Mouse (Mus musculus) liver, adult (tissue): Measurements from ENCODE around the gene Foxa3.

Source experiments
- GATA4 ChIP-seq: IDR thresholded peaks from 2 replicates; pipeline ENCODE4 v1.6.1; 2014; ENCODE audit warnings: mild to moderate bottlenecking, low read length; ENCODE audit not compliant: insufficient replicate concordance

The Foxa3 gene

DNA sequence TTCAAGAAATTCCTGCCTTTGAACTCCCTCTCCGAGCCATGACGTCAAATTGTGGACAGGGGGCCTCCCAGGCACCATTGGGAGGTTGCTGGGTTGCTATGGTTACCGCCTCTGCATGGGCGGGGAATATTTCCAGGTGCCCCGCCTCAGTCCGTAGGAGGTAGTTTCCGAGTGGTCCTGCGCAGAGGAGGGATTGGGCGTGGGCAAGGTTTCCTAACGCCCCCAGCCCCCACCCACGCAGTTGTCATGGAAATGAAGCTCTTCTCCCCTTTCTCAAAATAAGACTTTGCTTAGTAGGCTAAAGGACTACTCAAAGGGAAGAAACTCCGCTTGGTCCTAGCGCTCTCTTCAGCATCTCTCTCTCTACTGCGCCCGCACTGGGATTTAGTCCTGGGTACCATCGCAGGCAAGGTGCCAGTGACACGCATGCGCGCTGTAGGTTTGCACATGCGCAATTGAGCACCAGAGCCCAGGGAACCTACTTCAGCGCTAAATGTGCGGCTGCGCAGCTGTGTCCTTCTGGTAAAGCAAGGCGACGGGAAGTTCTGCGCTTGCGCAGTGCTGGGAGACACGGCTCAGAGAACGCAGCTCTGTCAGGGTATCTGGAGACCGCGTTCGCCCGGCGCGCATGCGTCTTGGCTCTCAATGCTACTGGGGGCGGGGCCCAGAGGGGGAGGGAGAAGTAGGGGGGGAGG, 32.6 kb downstream of the Foxa3 start, which contains the start of gene Mypop:
Gene Mypop, plus strand, starts transcription at position 645 of the 695 bp plus-strand sequence.
- TF ChIP-seq GATA4: no peak

DNA sequence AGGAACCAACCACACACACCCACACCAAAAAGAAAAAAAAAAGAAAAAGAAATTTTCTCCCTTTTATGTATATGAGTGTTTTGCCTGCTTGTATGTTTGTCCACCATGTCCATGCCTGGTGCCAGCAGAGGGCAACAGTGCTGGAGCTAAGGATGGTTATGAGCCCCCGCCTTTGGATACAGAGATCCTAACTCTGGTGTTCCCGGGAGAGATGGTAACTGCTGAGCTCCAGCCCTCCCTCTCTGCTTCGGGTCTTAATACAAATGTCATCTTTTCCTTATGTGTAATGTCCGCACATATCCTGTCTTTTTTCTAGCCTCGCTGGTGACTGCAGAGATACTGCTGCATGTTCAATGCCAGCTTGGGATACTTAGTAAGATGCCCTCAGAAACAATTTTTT, 33.3 kb downstream of the Foxa3 start:
- no peak for TF ChIP-seq GATA4

DNA sequence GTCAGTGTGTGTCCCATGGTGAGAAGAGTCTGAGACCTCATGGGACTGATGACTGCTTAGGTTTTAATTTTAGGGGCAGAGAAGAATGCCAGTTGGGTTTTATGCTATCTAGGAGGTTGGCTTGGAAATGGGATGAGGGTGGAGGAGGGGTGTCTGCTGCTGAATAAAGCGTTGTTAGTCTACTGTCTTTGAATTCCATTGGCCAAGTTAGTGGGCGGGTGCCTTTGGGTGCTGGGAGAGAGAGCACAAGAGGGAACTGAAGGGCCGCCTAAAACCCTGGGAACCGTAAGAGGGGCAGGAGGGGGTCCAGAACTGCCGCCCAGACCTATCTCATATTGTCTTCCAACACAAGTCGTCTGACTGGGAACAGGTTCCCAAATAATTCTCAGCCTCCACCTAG, 34.6 kb downstream of the Foxa3 start:
- TF ChIP-seq GATA4: no peak

DNA sequence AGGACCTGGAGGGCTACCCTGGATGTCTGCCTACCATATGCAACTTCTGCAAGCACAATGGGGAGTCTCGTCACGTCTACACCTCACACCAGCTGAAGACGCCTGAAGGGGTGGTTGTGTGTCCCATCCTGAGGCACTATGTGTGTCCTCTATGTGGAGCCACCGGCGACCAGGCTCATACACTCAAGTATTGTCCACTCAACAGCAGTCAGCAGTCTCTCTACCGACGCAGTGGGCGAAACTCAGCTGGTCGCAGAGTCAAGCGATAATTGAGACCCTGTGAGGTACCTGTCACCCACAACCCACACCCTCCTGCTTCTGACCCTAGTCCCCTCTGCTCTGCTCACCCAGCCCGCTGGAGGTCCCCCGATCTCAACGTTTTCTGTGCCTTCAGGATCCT, 35.6 kb downstream of the Foxa3 start:
- TF ChIP-seq GATA4: no peak

DNA sequence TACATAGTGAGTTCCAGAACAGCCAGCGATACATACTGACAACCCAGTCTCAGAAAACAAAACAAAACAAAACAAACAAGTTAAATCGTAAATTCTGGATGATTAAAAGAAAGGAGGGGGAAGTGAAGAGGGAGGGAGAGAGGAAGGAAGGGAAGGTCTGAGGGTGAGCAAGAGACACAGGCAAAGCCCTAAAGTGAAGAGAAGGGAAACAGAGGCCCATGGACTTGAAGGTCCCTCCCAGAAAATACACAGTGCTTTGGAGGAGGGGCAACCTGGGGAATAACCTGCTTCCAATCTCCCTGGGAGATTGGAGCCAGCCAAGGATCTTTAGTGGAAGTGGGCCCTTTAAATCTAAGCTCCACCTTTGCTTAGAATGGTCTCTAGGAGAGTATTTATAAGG, 36.2 kb downstream of the Foxa3 start, which contains the start of gene Nanos2:
Gene Nanos2, plus strand, starts transcription at position 301 of the 400 bp plus-strand sequence.
- TF ChIP-seq GATA4: no peak

DNA sequence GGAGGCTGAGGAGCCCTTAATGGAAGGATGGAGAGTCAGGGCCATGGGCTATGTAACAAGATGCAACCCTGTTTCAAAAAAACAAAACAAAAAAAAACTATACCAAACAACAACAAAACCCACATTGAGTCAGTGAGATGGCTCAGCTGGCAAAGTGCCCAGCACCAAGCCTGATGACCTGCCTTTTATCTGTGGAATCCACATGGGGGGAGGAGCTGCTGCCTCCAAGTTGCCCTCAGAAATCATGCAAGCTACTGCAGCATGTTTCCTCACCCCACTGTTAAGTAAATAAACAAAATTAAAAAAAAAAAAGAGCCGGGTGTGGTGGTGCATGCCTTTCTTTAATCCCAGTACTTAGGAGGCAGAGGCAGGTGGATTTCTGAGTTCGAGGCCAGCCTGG, 36.8 kb downstream of the Foxa3 start:
- no peak for TF ChIP-seq GATA4

DNA sequence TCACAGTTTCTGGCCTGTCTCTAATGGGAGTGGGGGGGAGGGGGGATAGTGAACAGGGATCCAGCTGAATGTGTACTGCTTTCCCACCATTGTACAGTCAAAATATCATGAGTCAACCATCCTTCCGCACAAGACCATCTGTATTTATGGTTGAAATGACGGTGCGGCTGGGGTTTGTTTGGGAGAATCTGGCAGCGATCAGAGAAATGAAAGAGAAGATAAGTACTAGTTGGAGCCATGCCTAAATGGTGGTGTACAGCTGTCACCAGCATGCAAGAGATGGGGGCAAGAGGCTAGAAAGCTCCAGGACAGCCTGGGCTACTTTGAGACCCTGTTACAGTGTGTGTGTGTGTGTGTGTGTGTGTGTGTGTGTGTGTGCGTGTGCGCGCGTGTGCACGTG, 45.0 kb downstream of the Foxa3 start:
- no peak for TF ChIP-seq GATA4

DNA sequence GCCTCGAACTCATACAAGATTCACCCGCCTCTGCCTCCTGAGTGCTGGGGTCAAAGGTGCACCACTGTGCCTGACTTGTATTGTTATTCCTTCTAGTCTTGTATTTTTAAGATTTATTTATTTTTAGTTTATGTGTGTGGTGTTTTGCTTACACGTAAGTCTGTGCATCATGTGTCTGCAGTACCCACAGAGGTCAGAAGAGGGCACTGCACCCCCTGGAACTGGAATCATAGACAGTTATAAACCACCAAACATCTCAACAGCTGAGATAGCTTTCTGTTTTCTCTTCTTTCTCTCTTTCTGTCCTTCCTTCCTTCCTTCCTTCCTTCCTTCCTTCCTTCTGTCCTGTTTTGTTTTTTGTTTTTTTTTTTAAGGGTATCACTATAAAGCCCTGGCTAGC, 52.4 kb downstream of the Foxa3 start:
- TF ChIP-seq GATA4: no peak

DNA sequence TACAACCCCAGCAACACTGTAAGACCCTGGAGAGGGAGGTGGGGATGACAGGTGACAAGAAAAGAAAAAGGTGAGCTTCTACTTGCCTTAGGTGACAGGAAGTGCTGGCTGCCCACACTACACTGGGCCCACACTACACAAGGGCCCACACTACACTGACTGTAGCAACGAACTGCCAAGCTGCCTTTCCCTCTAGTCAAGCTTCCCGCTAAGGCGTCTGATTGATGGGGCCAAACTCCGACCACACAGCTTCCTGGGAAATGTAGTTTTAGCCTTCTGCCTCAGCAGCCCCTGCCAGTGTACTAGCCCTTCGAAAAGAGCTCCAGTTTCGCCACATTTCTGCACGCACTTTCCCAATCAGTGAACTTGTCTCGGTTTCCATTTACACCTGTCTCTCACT, 55.7 kb downstream of the Foxa3 start:
- no peak for TF ChIP-seq GATA4

DNA sequence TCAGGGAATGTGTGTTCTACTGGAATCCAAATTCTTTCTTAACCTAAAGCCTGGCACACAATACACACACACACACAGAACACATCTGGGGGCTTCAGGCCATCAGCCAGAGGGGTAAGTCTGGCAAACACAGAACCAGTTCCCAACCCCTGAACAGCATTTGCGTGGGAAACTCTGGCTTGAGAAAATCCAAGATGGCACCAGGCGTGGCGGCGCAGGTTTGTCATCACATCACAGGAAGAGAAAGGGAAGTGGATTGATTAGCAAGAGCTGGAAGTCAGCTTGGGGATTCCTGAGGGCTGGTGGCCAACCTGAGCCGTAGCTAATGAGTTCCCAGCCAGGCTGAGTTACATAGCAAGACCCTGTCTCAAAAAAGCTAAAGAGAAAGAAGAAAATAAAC, 58.0 kb downstream of the Foxa3 start:
- no peak for TF ChIP-seq GATA4

DNA sequence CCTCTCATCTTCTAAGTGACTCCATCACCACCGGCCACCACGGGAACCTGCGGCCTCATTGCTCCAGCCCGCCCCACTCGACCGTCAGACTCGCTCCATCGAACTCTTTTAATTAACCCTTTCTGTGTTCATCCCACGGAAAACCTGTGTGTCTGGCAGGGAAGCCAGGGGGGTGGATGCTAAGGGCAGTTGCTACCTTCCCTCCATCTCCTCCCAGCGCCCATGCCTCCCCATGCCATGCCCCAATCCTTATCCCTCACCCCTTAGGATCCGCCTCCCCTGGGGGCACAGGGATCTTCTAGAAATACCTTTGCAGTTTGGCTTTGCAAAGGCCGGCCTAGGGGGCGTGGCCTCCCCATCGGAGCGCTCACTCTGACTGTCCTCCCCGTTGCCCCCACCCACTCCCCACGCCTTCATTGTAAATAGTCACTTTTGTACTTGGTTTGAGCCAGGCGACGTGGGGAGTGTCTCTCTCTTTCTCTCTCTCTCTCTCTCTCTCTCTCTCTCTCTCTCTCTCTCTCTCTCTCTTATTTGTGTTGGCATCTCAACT, 60.0 kb downstream of the Foxa3 start:
- no peak for TF ChIP-seq GATA4
